Mouse (Mus musculus) small intestine, adult 2 months (tissue): Measurements from ENCODE around the gene B4galt4.

ENCODE experiments used
- CTCF ChIP-seq: fragments of 200-500 bp; IDR thresholded peaks from 2 replicates; pipeline ENCODE4 v1.5.1; 2012; ENCODE audit warnings: low read depth, mild to moderate bottlenecking, control low read depth, inconsistent platforms, low read length, moderate library complexity, mixed read lengths; ENCODE audit not compliant: insufficient replicate concordance, insufficient read length; ENCODE audit errors: extremely low read depth
- POLR2A ChIP-seq: fragments of 200-500 bp; IDR thresholded peaks from 2 replicates; pipeline ENCODE4 v1.6.1; 2012; ENCODE audit warnings: low read depth, mild to moderate bottlenecking, control low read depth, inconsistent platforms, low read length, moderate library complexity

GRCm38 (mm10) chr16:38742659-38743131 lies 631 bp downstream of the B4galt4 start:
- TF ChIP-seq POLR2A (no peak), CTCF (no peak)
